Mouse (Mus musculus) kidney, embryonic 14.5 days (tissue): ENCODE results near the gene Gns. TPM values are rescaled to one million over a fixed set of nuclear protein-coding genes. Genes with fewer than 3 reads are reported as not detected.

ENCODE experiments used
- ATAC-seq: fragments of 200-750 bp; cut with Nextera tagmentation; 2 replicates; pipeline ENCODE4 v1.8.0; 2017; ENCODE audit warnings: moderate number of reproducible peaks, mild to moderate bottlenecking, moderate TSS enrichment, moderate library complexity; ENCODE audit not compliant: low FRiP score, low TSS enrichment
- H3K27ac ChIP-seq: fragments of 300-500 bp; sonication (generic); 2 replicates; pipeline ENCODE4 v1.5.1; 2014; ENCODE audit warnings: low read depth, mild to moderate bottlenecking, low read length, moderate library complexity, mixed read lengths
- H3K27me3 ChIP-seq: fragments of 300-500 bp; sonication (generic); 2 replicates; pipeline ENCODE4 v1.6.1; 2014; ENCODE audit warnings: mild to moderate bottlenecking, low read length; ENCODE audit not compliant: control insufficient read depth, insufficient read depth
- H3K36me3 ChIP-seq: fragments of 300-500 bp; sonication (generic); 2 replicates; pipeline ENCODE4 v1.6.1; 2014; ENCODE audit warnings: low read length, mixed read lengths; ENCODE audit not compliant: control insufficient read depth, insufficient read depth
- H3K4me1 ChIP-seq: fragments of 300-500 bp; sonication (generic); 2 replicates; pipeline ENCODE4 v1.6.1; 2014; ENCODE audit warnings: low read length, mixed read lengths; ENCODE audit not compliant: control insufficient read depth, insufficient read depth
- H3K4me2 ChIP-seq: fragments of 300-500 bp; sonication (generic); replicated peaks from 2 replicates; pipeline ENCODE4 v1.6.1; 2014; ENCODE audit warnings: low read depth, mild to moderate bottlenecking, low read length
- H3K4me3 ChIP-seq: fragments of 300-500 bp; sonication (generic); 2 replicates; pipeline ENCODE4 v1.5.1; 2014; ENCODE audit warnings: mild to moderate bottlenecking, low read length
- H3K9ac ChIP-seq: fragments of 300-500 bp; sonication (generic); 2 replicates; pipeline ENCODE4 v1.6.1; 2014; ENCODE audit warnings: low read depth, mild to moderate bottlenecking, low read length, moderate library complexity
- H3K9me3 ChIP-seq: fragments of 300-500 bp; sonication (generic); 2 replicates; pipeline ENCODE4 v1.6.1; 2016; ENCODE audit warnings: low read length; ENCODE audit not compliant: control insufficient read depth
- WGBS: fragments of 180-500 bp; shearing (Covaris S2); extraction: QIAGEN DNeasy Blood & Tissue Kit; methylation state at CpG from one replicate; pipeline ENCODE4 v1.1.7; 2014; 5-methylcytosine and 5-hydroxymethylcytosine counted together
- polyA plus RNA-seq: library from polyadenylated mRNA; unstranded; fragments of >200 nt; fragmentation: Nextera tagmentation; extraction: Ambion mirVana; gene quantifications from 2 replicates; pipeline ENCODE4 v1.2.1, GENCODE M21; 2014

Gene Gns
- polyA plus RNA-seq, 1 experiment from 2014 or later = 48.7 TPM

DNA sequence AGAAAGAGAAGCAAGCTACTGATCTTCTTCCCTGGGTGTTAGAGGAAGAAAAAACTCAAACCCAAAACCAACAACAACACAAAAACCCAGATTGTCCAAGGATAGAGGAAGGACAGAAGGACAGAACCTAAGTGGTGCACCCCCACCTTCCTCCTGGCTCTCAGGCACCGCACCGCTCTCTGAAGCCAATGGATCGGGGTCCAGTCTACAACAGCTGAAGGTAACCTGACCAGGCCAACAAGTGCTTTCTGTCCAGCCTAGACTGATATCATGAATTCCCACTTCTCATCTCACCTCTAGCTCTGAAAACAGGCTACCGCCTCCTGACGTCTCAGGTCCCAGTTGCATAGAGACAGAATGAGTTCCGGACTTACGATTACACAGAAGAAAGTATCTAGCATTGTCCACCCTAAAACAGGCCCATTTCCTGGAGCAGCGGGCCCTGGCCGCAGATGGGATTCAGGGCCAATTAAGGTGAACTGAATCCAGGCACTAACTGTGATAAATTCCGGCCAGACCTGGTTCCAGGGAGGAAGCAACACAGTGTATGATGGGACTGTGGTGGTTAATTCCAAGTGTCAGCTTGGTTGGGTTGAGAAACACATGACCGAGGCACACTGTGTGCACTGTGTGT lies 56.9 kb downstream of the Gns start:
- no peak overlapping the region for H3K4me3 ChIP-seq
- peaks cover 56% of the 10 kb centered on the region for H3K4me1 ChIP-seq
- H3K9me3 ChIP-seq = no peaks in the 10 kb centered on the region
- ATAC-seq = no peak
- no peak overlapping the region for H3K9ac ChIP-seq
- no peak overlapping the region for H3K4me2 ChIP-seq
- no peaks in the 10 kb centered on the region for H3K27me3 ChIP-seq
- H3K27ac ChIP-seq = no peak overlapping the region
- H3K36me3 ChIP-seq = no peaks in the 10 kb centered on the region
- 88% methylated on average over 11 of the region's 11 CpGs for WGBS

- Histone ChIP-seq H3K36me3 (no peaks in the 10 kb centered on the region), H3K27me3 (no peaks in the 10 kb centered on the region), H3K9me3 (no peaks in the 10 kb centered on the region), H3K4me3 (no peak overlapping the region), H3K4me2 (no peak overlapping the region), H3K4me1 (peaks cover 51% of the 10 kb centered on the region), H3K27ac (no peak overlapping the region), H3K9ac (no peak overlapping the region)
- ATAC-seq = no peak
- WGBS = 90% methylated on average over 6 of the region's 6 CpGs
Measured at GRCm38 (mm10) chr10:121422294-121422693, 57.4 kb downstream of the Gns start.

DNA sequence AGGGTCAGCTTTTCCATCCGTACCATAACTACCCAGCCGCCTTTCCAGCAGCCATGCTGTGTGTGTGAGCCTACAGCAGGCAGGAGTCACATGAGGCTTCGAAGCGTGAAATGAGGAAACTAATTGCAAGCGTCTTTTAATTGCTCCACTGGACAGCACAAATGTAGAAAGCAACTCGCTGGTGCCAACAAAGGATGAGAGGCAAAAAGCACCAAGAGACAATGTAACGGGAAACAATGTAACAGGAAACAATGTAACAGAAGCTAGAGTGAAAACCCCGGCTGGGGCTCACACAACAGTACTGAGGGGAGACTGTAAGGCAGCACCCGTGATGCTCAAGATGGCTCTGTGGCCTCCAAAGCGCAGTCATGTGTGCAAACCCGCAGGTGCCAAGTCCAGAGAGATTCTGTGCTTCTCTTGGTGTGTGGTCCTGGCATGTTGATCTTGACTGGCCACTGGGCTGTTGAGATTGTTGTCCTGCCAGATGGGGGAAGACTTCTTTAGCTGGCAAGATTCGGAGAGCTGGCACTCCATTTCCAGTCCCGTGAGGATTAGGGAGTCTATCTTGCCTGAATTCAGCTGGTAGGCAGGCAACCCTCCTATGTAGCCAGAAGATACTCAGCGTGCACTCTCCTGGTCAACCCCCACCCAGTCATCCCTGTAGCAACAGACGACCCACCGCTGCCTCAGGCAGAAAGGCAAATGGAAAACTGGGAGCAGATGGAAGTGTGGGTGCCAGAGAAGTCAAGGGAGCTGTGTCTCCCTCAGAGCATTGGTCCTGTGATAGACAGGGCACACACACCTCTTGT lies 58.9 kb downstream of the Gns start:
- H3K27ac ChIP-seq = peak overlapping the region; percentile 6; the same call in 1 of the 2 replicates
- 60% methylated on average over 16 of the region's 16 CpGs for WGBS
- H3K27me3 ChIP-seq = no peaks in the 10 kb centered on the region
- no peaks in the 10 kb centered on the region for H3K9me3 ChIP-seq
- H3K4me1 ChIP-seq = peaks cover 62% of the 10 kb centered on the region
- no peak overlapping the region for H3K4me3 ChIP-seq
- no peak overlapping the region for H3K9ac ChIP-seq
- H3K4me2 ChIP-seq = no peak overlapping the region
- no peak for ATAC-seq
- H3K36me3 ChIP-seq = no peaks in the 10 kb centered on the region

DNA sequence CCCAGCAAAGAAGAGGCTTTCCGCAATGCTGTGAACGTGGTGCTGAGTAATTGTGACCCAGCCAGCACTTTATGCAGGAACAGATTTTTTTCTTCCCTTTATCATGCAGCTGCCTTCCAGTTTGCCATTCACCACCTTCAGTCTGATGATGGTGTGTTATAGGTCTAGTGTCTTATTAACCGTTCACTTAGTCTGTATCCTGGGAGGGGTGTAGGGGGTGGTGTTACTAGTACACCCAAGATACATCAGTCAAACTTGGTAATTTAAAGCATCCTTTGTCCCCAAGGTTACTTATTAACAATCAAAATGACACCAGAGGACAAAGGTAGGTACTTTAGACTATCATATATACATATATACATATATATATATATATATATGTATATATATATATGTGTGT lies 59.6 kb downstream of the Gns start:
- Histone ChIP-seq H3K27ac (0 out of 2 replicates have a peak overlapping the region, but pooled peaks have one; percentile 6), H3K9me3 (no peaks in the 10 kb centered on the region), H3K27me3 (no peaks in the 10 kb centered on the region), H3K9ac (no peak overlapping the region), H3K4me1 (peaks cover 61% of the 10 kb centered on the region), H3K4me2 (no peak overlapping the region), H3K4me3 (no peak overlapping the region), H3K36me3 (no peaks in the 10 kb centered on the region)
- WGBS = 79% methylated on average over 3 of the region's 3 CpGs
- no peak for ATAC-seq

GRCm38 (mm10) chr10:121425079-121425478 lies 60.2 kb downstream of the Gns start:
- no peak overlapping the region for H3K9ac ChIP-seq
- H3K36me3 ChIP-seq = no peaks in the 10 kb centered on the region
- H3K4me2 ChIP-seq = no peak overlapping the region
- 87% methylated on average over 5 of the region's 5 CpGs for WGBS
- H3K27me3 ChIP-seq = no peaks in the 10 kb centered on the region
- H3K4me1 ChIP-seq = peaks cover 61% of the 10 kb centered on the region
- no peaks in the 10 kb centered on the region for H3K9me3 ChIP-seq
- no peak overlapping the region for H3K27ac ChIP-seq
- H3K4me3 ChIP-seq = no peak overlapping the region
- no peak for ATAC-seq

GRCm38 (mm10) chr10:121425506-121426025 lies 60.7 kb downstream of the Gns start:
- H3K4me2 ChIP-seq = no peak overlapping the region
- H3K9me3 ChIP-seq = no peaks in the 10 kb centered on the region
- peaks cover 61% of the 10 kb centered on the region for H3K4me1 ChIP-seq
- H3K9ac ChIP-seq = no peak overlapping the region
- no peak for ATAC-seq
- no peaks in the 10 kb centered on the region for H3K36me3 ChIP-seq
- H3K27ac ChIP-seq = 0 out of 2 replicates have a peak overlapping the region, but pooled peaks have one; percentile 19
- 70% methylated on average over 14 of the region's 14 CpGs for WGBS
- H3K4me3 ChIP-seq = no peak overlapping the region
- no peaks in the 10 kb centered on the region for H3K27me3 ChIP-seq

- Histone ChIP-seq H3K36me3 (no peaks in the 10 kb centered on the region), H3K4me1 (peaks cover 68% of the 10 kb centered on the region), H3K4me2 (no peak overlapping the region), H3K27ac (peak overlapping the region; percentile 34), H3K9ac (no peak overlapping the region), H3K4me3 (no peak overlapping the region), H3K9me3 (no peaks in the 10 kb centered on the region), H3K27me3 (no peaks in the 10 kb centered on the region)
- 32% methylated on average over 5 of the region's 5 CpGs for WGBS
- no peak for ATAC-seq
Measured at GRCm38 (mm10) chr10:121426458-121427070, 61.7 kb downstream of the Gns start.

DNA sequence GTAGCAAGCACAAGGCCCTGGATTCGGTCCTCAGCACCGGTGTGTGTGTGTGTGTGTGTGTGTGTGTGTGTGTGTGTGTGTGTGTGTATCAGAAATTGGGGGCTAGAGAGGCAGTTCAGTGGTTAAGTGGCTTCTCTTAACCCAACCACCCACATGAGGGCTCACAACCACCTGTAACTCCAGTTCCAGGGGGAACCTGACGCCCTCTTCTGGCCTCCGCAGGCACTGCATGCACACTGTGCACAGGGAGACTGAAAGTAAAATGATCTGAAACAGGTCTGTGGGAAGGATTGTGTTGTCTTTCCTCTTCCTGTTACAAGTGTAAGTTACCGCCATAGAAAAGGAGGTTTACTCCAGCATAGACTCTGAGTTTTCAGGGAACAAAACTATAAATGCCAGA lies 62.2 kb downstream of the Gns start:
- no peak overlapping the region for H3K4me3 ChIP-seq
- 63% methylated on average over 5 of the region's 5 CpGs for WGBS
- H3K36me3 ChIP-seq = no peaks in the 10 kb centered on the region
- H3K4me2 ChIP-seq = no peak overlapping the region
- H3K4me1 ChIP-seq = peaks cover 67% of the 10 kb centered on the region
- no peaks in the 10 kb centered on the region for H3K27me3 ChIP-seq
- no peaks in the 10 kb centered on the region for H3K9me3 ChIP-seq
- H3K27ac ChIP-seq = peak overlapping the region; percentile 34
- H3K9ac ChIP-seq = no peak overlapping the region
- ATAC-seq = no peak
